Mouse (Mus musculus) left cerebral cortex, postnatal 4 days (tissue): Measurements from ENCODE around the gene Coq8a. TPM values are rescaled to one million over a fixed set of nuclear protein-coding genes. Genes with fewer than 3 reads are reported as not detected.

ENCODE experiments used
- DNase-seq: peaks from one replicate; pipeline ENCODE4 v3.0.0-alpha.2; 2022
- intact Hi-C: fragments of 180-260 bp; cut with DNase I; formaldehyde crosslinking; loops from one replicate; pipeline ENCODE4 v1.15.1; 2025
- total RNA-seq, 2 experiments: library from RNA; stranded (reverse); gene quantifications; 2 replicates each; pipeline ENCODE4 v1.2.3; 2021

Coq8a gene
- total RNA-seq, 2 experiments from 2014 or later, result 6.1 to 7.1 TPM

GRCm38 (mm10) chr1:180178340-180178739 is 21.1 kb downstream of the Coq8a start:
- no peak for DNase-seq
- intact Hi-C loops, result loop anchor here (10.0 kb wide), 1 partner anchor 586 kb away; no protein-coding TSS in a partner anchor

- DNase-seq, result no peak
- intact Hi-C loops, result loop anchor here (10.0 kb wide), 1 partner anchor 588 kb away; no protein-coding TSS in a partner anchor
Observed at GRCm38 (mm10) chr1:180176784-180177183, 22.6 kb downstream of the Coq8a start.

GRCm38 (mm10) chr1:180175635-180176034 is 23.8 kb downstream of the Coq8a start:
- DNase-seq, result no peak
- intact Hi-C loops, result loop anchor here (10.0 kb wide), 1 partner anchor 589 kb away; no protein-coding TSS in a partner anchor

GRCm38 (mm10) chr1:180175167-180175566 is 24.2 kb downstream of the Coq8a start:
- intact Hi-C loops, result loop anchor here (10.0 kb wide), 1 partner anchor 590 kb away; no protein-coding TSS in a partner anchor
- DNase-seq, result no peak

DNA sequence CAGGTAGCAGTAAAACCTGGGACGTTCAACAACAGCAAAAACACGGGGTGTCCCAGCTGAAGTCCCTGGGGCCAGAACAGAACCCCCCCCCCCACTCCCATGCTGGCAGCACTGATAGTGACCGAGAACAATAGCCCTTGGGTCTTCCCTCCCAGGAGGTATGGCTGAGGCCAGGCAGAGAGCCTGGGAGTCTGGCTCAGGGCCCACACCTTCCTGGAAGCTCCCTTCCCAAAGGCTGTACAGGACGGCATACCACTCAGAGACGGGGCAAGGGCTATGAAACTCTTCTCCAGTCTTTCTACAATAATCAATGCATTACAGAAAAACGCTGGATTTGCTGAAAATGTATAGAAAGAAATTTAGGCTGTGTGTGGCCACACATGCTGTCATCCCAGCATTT is 24.7 kb downstream of the Coq8a start:
- intact Hi-C loops, result loop anchor here (10.0 kb wide), 1 partner anchor 590 kb away; no protein-coding TSS in a partner anchor

DNA sequence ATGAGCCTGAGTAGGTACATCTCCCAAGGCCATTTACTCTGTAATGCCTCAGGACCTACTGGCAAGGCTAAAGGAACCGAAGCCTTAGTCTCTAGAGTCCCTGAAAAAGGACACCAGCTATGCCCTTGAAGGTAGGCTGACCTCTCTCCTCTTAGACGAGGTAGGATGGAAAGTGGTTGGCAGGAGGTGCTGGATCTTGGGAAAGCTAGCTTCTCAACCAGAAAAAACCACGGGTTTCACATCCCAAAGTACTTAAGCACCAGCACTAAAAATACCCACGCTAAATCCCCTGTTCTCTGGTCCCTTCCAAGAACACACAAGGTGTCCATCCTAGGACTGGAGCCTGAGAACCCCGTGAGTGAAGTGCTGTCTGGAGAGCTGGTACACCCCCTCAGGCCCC is 26.4 kb downstream of the Coq8a start:
- intact Hi-C loops, result loop anchor here (10.0 kb wide), 1 partner anchor 592 kb away; no protein-coding TSS in a partner anchor
- DNase-seq, result no peak

More for the DNA sequence above, 24.7 kb downstream of the Coq8a start:
- DNase-seq, result no peak

DNA sequence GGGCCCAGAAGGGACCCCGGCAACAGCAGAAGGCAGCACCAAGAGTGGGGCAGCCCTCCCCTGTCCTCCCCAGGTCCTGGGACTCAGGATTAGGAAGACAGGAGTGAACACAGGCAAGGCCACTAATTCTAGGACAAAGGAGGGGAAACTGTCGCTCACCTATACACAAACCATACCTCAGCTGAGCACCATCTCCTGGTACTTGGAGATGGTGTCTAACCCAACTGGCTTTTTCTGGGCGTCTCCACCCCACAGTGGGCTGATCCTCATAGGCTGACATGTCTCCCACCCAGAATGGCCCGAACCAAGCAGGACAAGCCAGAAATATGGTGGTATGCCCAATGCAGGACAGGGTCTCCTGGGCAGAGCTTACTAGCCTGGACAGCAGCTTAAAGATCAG is 26.8 kb downstream of the Coq8a start:
- intact Hi-C loops, result loop anchor here (10.0 kb wide), 1 partner anchor 592 kb away; no protein-coding TSS in a partner anchor
- no peak for DNase-seq

- intact Hi-C loops, result loop anchor here (10.0 kb wide), 1 partner anchor 593 kb away; no protein-coding TSS in a partner anchor
- peak; percentile 59 for DNase-seq
Observed at GRCm38 (mm10) chr1:180171883-180172282, 27.5 kb downstream of the Coq8a start.

GRCm38 (mm10) chr1:180170071-180170470 is 29.3 kb downstream of the Coq8a start:
- intact Hi-C loops, result loop anchor here (10.0 kb wide), 1 partner anchor 595 kb away; no protein-coding TSS in a partner anchor
- no peak for DNase-seq

DNA sequence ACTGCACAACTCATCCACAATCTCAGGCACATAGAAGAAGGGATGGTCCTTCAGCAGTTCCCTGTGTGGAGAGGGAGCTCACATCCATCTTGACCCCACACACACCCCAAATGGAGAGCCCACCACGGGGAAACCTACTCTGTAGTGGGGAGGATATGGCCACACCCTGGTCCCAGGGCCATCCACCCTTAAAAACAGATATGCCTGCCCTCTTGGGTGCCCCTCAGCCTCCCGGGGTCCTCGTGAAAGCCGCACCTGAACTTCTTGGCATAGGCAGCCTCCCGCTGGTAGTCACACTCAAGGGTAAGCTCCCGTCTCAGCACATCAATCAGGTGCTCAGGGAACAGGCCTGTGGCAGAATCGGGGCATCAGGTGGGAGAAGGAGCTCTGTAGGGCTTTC is 30.2 kb downstream of the Coq8a start:
- no peak for DNase-seq
- intact Hi-C loops, result no loop called here

DNA sequence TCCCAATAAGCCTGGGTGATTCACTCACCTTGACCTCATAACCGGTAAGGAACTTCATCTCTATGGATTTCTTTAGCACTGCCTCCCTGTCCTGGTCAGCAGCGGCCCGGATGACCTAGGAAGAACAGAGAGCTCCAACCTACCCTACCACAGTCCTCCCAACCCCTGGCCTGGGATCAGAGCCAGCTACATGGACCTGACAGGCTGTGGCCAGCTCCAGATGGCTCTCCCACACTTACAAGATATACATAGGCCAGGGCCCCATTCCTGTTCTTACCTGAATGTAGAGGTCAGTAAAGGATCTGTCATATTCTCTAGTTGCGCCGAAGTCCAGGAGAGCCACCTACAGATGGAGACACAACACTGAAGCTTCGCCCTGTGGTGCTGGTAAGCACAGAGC is 31.1 kb downstream of the Coq8a start:
- intact Hi-C loops, result no loop called here
- no peak for DNase-seq

GRCm38 (mm10) chr1:180166533-180166932 is 32.9 kb downstream of the Coq8a start:
- no peak for DNase-seq
- intact Hi-C loops, result no loop called here

DNA sequence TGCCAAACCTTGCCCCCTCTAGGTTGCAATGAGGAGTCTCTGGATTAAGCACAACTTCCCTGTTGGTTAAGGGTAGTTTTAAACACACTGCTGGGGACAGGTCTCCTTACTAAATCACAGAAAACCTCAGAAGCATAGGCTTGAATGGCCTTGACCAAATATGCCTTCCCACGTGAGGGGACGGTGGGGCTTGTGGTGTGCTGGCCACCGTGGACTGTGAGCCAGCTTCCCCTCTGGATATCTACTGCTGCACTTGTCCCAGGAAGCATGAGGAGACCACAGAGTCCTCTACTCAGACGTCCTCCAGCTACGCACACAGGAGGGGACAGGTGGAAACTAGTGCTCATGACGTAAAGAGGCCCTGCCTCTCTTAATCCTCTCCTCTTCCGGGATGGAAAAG is 36.4 kb downstream of the Coq8a start:
- DNase-seq, result no peak
- intact Hi-C loops, result no loop called here

- intact Hi-C loops, result no loop called here
- no peak for DNase-seq
Observed at GRCm38 (mm10) chr1:180161566-180162355, 37.6 kb downstream of the Coq8a start.

- peak; percentile 70 for DNase-seq
- intact Hi-C loops, result no loop called here
Observed at GRCm38 (mm10) chr1:180161160-180161559, 38.2 kb downstream of the Coq8a start.

- intact Hi-C loops, result no loop called here
- DNase-seq, result no peak
Observed at GRCm38 (mm10) chr1:180160545-180160944, 38.9 kb downstream of the Coq8a start.

- intact Hi-C loops, result no loop called here
- no peak for DNase-seq
Observed at GRCm38 (mm10) chr1:180158648-180159047, 40.8 kb downstream of the Coq8a start.

DNA sequence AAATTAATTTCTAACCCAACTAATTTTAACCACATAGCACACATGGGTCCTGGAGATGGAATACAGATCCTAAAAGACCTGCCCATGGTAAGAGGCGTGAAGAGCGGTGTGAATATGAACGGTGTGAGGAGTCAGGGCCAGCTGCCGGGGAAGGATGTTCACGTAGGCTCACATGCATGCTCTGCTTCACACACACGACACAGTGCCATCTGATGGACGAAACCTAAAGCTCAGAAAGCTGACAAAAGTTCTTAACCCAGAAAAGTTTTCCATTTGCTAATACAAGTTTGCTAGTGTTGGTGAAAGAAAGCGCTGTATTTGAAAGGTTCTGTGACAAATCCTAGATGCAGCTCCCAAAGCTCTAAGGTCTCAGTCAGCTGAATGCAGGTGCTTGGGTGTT is 48.2 kb downstream of the Coq8a start:
- DNase-seq, result no peak
- intact Hi-C loops, result no loop called here

DNA sequence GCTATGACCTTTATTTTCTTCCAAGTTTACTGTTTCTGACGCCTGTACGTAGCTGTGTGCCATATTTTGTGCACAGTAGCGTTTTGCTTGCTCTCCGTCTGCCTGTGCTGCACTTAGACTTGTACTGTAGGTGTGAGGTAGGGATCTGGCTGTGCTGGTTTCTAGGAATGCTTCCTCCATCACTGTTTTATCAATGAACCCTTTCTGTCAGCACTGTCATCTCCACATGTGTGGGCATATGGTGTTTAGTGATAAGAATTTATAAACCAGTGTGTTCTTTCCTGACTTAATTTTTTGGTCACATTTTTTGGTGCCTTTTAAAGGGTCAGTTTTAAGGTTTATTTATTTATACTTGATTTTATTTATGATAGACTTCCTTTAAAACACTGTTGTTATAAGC is 50.8 kb downstream of the Coq8a start:
- intact Hi-C loops, result loop anchor here (10.0 kb wide), 1 partner anchor 294 kb away; no protein-coding TSS in a partner anchor

DNA sequence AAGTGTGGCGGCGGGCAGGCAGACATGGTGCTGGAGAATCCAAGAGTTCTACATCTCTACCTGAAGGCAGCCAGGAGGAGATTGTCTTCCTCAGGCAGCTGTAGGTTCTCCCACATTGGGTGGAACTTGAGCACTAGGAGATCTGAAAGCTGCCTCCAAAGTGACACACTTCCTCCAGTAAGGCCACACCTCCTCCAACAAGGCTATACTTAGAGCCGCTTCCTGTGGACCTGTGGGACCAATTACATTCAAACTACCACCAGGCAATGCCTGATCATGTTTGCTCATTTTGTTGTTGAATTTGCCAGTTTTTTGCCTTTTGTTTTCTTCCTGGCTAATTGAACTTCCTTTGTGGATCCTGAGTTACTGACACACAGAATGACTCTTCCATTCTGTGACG is 51.4 kb downstream of the Coq8a start:
- intact Hi-C loops, result loop anchor here (10.0 kb wide), 1 partner anchor 293 kb away; no protein-coding TSS in a partner anchor
- no peak for DNase-seq

More for the DNA sequence above, 50.8 kb downstream of the Coq8a start:
- DNase-seq, result no peak

- no peak for DNase-seq
- intact Hi-C loops, result loop anchor here (10.0 kb wide), 1 partner anchor 286 kb away; no protein-coding TSS in a partner anchor
Observed at GRCm38 (mm10) chr1:180140970-180141369, 58.4 kb downstream of the Coq8a start.

DNA sequence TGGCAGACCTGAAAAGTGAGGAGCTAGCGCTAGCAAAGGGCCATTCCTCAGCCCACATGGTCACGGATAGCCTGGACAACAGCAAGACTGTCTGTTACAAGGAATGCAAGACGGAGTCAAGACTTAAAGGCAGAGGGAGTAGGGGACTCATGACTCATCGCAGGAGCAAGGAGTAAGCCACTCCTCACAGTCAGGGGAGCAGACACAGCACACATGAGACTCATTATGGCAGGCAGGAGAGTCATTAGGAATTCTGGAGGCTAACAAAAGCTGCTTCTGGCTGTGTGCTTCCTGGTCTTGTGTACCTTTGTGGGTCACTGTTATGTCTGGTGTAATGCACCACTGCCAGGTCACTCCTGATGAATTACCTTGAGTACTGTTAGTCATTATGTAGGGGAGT is 60.2 kb downstream of the Coq8a start:
- intact Hi-C loops, result no loop called here
- no peak for DNase-seq
